Mouse (Mus musculus) Patski (cell line): ENCODE results near the gene Zfp787. TPM values are rescaled to one million over a fixed set of nuclear protein-coding genes. Genes with fewer than 3 reads are reported as not detected.

Experiments used
- ATAC-seq: fragments of 100-300 bp; one replicate; pipeline ENCODE4 v1.8.0; 2021
- CTCF ChIA-PET: fragments of 350-600 bp; sonication (Branson Sonifier 250); formaldehyde crosslinking; loops from one replicate; lab custom pipeline; 2022; ENCODE audit warnings: inconsistent platforms; lab: Charles Lee
- POLR2A ChIA-PET: fragments of 350-600 bp; sonication (Branson Sonifier 250); formaldehyde crosslinking; loops from one replicate; lab custom pipeline; 2022; ENCODE audit warnings: antibody characterized with exemption, inconsistent platforms; lab: Charles Lee
- DNase-seq: peaks from one replicate; pipeline ENCODE4 v3.0.0-alpha.2; 2011; ENCODE audit warnings: low read depth, low spot score
- H3K27me3 ChIP-seq: fragments of 371-371 bp; one replicate; pipeline ENCODE4 v1.5.1; 2021
- CTCF ChIP-seq: fragments of 100-300 bp; IDR thresholded peaks from one replicate; pipeline ENCODE4 v1.5.1; 2021
- in situ Hi-C: fragments of 300-500 bp; cut with MboI; formaldehyde crosslinking; loops from 3 replicates; pipeline ENCODE4 v1.11.1; 2018; ENCODE audit warnings: low pct_unique_long_range_greater_than_20kb, mixed read lengths
- polyA plus RNA-seq: library from polyadenylated mRNA; unstranded; gene quantifications from one replicate; pipeline ENCODE4 v1.2.3, GENCODE M21; 2021

Gene Zfp787
- polyA plus RNA-seq, 1 experiment from 2014 or later: 31.1 TPM

- no peaks in the 10 kb centered on the region for H3K27me3 ChIP-seq
- ATAC-seq: no peak
- DNase-seq: no peak
- in situ Hi-C loops: loop anchor here (5.0 to 25.0 kb wide), 2 partner anchors 43 to 1108 kb away; partner anchors contain the start of genes U2af2 and Zfp580
- no peak for TF ChIP-seq CTCF
- ChIA-PET POLR2A (interaction anchor here (1.2 kb wide), 1 partner anchor 16 kb away, joined by 4 read pairs; no protein-coding TSS in a partner anchor), CTCF (interaction anchor here (1.2 to 7.3 kb wide), 2 partner anchors 13 to 44 kb away, joined by 5 to 47 read pairs; no protein-coding TSS in a partner anchor)
Measured at GRCm38 (mm10) chr7:6170391-6170790, 14.6 kb upstream of the Zfp787 start.

GRCm38 (mm10) chr7:6169403-6169802, 13.6 kb upstream of the Zfp787 start:
- in situ Hi-C loops: loop anchor here (25.0 kb wide), 1 partner anchor 1107 kb away; the partner anchor contains the start of genes U2af2 and Zfp580
- ChIA-PET POLR2A (no interaction called here), CTCF (interaction anchor here (7.3 kb wide), 1 partner anchor 43 kb away, joined by 47 read pairs; no protein-coding TSS in a partner anchor)
- DNase-seq (no peak), ATAC-seq (no peak)
- H3K27me3 ChIP-seq: no peaks in the 10 kb centered on the region
- no peak for TF ChIP-seq CTCF

GRCm38 (mm10) chr7:6164671-6165070, 8.9 kb upstream of the Zfp787 start:
- ATAC-seq: no peak
- CTCF ChIA-PET: no interaction called here
- TF ChIP-seq CTCF: no peak
- no peak for DNase-seq
- POLR2A ChIA-PET: no interaction called here
- no peaks in the 10 kb centered on the region for H3K27me3 ChIP-seq
- in situ Hi-C loops: loop anchor here (25.0 kb wide), 1 partner anchor 1102 kb away; the partner anchor contains the start of genes U2af2 and Zfp580

- no peak for TF ChIP-seq CTCF
- in situ Hi-C loops: loop anchor here (25.0 kb wide), 1 partner anchor 1100 kb away; the partner anchor contains the start of genes U2af2 and Zfp580
- ChIA-PET POLR2A (no interaction called here), CTCF (no interaction called here)
- no peaks in the 10 kb centered on the region for H3K27me3 ChIP-seq
- no peak for DNase-seq
- ATAC-seq: no peak
Measured at GRCm38 (mm10) chr7:6162172-6162571, 6.4 kb upstream of the Zfp787 start.

GRCm38 (mm10) chr7:6161541-6161940, 5.7 kb upstream of the Zfp787 start:
- ATAC-seq (no peak), DNase-seq (no peak)
- ChIA-PET POLR2A (no interaction called here), CTCF (no interaction called here)
- in situ Hi-C loops: loop anchor here (25.0 kb wide), 1 partner anchor 1099 kb away; the partner anchor contains the start of genes U2af2 and Zfp580
- TF ChIP-seq CTCF: no peak
- no peaks in the 10 kb centered on the region for H3K27me3 ChIP-seq

GRCm38 (mm10) chr7:6159604-6160003, 3.8 kb upstream of the Zfp787 start:
- no peaks in the 10 kb centered on the region for H3K27me3 ChIP-seq
- no peak for TF ChIP-seq CTCF
- ChIA-PET POLR2A (no interaction called here), CTCF (interaction anchor here (1.4 kb wide), 1 partner anchor 13 kb away, joined by 6 read pairs; the partner anchor contains the start of gene Zfp444)
- in situ Hi-C loops: loop anchor here (25.0 kb wide), 1 partner anchor 1097 kb away; the partner anchor contains the start of genes U2af2 and Zfp580
- no peak for ATAC-seq
- no peak for DNase-seq

GRCm38 (mm10) chr7:6157479-6157878, 1.7 kb upstream of the Zfp787 start:
- no peak for TF ChIP-seq CTCF
- ATAC-seq: no peak
- in situ Hi-C loops: loop anchor here (25.0 kb wide), 1 partner anchor 1095 kb away; the partner anchor contains the start of genes U2af2 and Zfp580
- ChIA-PET CTCF (interaction anchor here (0.8 to 3.0 kb wide), 3 partner anchors 10 to 30 kb away, joined by 3 to 12 read pairs (median 5); no protein-coding TSS in a partner anchor), POLR2A (no interaction called here)
- DNase-seq: no peak
- H3K27me3 ChIP-seq: no peaks in the 10 kb centered on the region

- ChIA-PET CTCF (interaction anchor here (0.8 to 3.0 kb wide), 4 partner anchors 11 to 35 kb away, joined by 3 to 12 read pairs (median 4); no protein-coding TSS in a partner anchor), POLR2A (interaction anchor here (1.6 kb wide), 1 partner anchor 37 kb away, joined by 4 read pairs; no protein-coding TSS in a partner anchor)
- TF ChIP-seq CTCF: no peak
- ATAC-seq (no peak), DNase-seq (no peak)
- no peaks in the 10 kb centered on the region for H3K27me3 ChIP-seq
- in situ Hi-C loops: loop anchor here (25.0 kb wide), 1 partner anchor 1095 kb away; the partner anchor contains the start of genes U2af2 and Zfp580
Measured at GRCm38 (mm10) chr7:6156901-6157472, 1.2 kb upstream of the Zfp787 start.

GRCm38 (mm10) chr7:6155031-6155872, 545 bp downstream of the Zfp787 start:
- no peak for TF ChIP-seq CTCF
- no peaks in the 10 kb centered on the region for H3K27me3 ChIP-seq
- in situ Hi-C loops: loop anchor here (25.0 kb wide), 1 partner anchor 1093 kb away; the partner anchor contains the start of genes U2af2 and Zfp580
- ChIA-PET POLR2A (interaction anchor here (1.0 to 1.9 kb wide), 5 partner anchors 10 to 39 kb away, joined by 4 to 7 read pairs (median 4); partner anchors contain the start of gene Zfp444), CTCF (no interaction called here)
- DNase-seq (peak; percentile 28), ATAC-seq (peak; percentile 58)
